Mouse (Mus musculus) mammary gland, adult 2 months (tissue): ENCODE data around the gene Kiz. TPM values are rescaled to one million over a fixed set of nuclear protein-coding genes. Genes with fewer than 3 reads are reported as not detected.

Experiments
- polyA plus RNA-seq: library from polyadenylated mRNA; depleted of rRNA; stranded (reverse); fragments of >200 nt; gene quantifications from 2 replicates; pipeline ENCODE4 v1.2.3, GENCODE M21; 2012; ENCODE audit warnings: low replicate concordance; rRNA removed

Gene Kiz
- 2.0 and 7.2 TPM in 2 replicates for polyA plus RNA-seq

GRCm38 (mm10) chr2:146855599-146856039, at the start of gene Kiz:
TSS of gene Kiz (plus strand) at chr2:146855864.

GRCm38 (mm10) chr2:147012623-147013184, 157.0 kb downstream of the Kiz start, which contains the start of gene Xrn2:
TSS of gene Xrn2 (plus strand) at chr2:147012996.

Other genes with a start within 250 kb of the Kiz start
- 14.5 and 17.2 TPM in 2 replicates for gene Xrn2, start 157.1 kb downstream of the Kiz start, polyA plus RNA-seq
- gene Nkx2-4, start 229.6 kb downstream of the Kiz start, polyA plus RNA-seq = not detected in 2 replicates